Mouse (Mus musculus): ENCODE data around the gene Zfp827. TPM values are rescaled to one million over a fixed set of nuclear protein-coding genes. Genes with fewer than 3 reads are reported as not detected.
A peak's percentile ranks its signal among the peaks of the same experiment; 100 is the strongest.

Gene Zfp827
- polyA plus RNA-seq, 1 experiment from 2014 or later: 2.9 TPM

DNA sequence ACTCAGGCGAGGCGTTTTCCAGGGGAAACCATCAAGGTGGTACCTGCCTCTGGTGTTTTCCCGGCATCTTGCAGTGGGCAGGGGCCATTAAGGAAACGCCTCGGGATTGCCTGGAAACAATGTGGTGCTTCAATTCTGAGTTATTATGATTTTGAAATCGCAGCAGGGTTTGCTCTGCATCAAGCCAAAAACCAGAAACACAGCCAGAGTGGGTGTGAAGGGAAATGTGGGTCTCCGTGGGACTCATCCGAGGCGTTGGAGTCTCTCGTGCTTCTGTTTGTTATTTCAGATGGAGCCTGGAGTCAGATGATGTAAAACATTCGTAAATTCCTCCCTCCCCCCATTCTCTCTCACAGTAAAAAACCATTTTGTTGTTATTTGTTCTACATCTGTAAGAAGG, 113.4 kb downstream of the Zfp827 start:
- no peak for DNase-seq (ENCODE audit: low spot score)
- no peak for ATAC-seq (ENCODE audit: low FRiP score, low TSS enrichment)
- H3K27ac ChIP-seq (replicated peaks): no peak overlapping the region
- WGBS: 85% methylated on average over 11 of the region's 11 CpGs
- peaks cover 3% of the 10 kb centered on the region; the same call in 1 of the 2 replicates for H3K36me3 ChIP-seq (ENCODE audit: control insufficient read depth, insufficient read depth, low read length)
- no peak overlapping the region for H3K4me3 ChIP-seq (ENCODE audit: low read depth, low read length)
- H3K4me2 ChIP-seq (replicated peaks; ENCODE audit: low read depth): no peak overlapping the region
- no peaks in the 10 kb centered on the region for H3K4me1 ChIP-seq (replicated peaks; ENCODE audit: control insufficient read depth, insufficient read depth)
- TF ChIP-seq EP300 (optimal IDR thresholded peaks at IDR 0.05): no peak
- no peak for TF ChIP-seq CTCF (IDR thresholded peaks at IDR 0.05; ENCODE audit: low read depth)
- H3K27me3 ChIP-seq (ENCODE audit: control insufficient read depth, insufficient read depth, low read length): no peaks in the 10 kb centered on the region
- H3K9me3 ChIP-seq (ENCODE audit: control insufficient read depth, low read length): no peaks in the 10 kb centered on the region
- no peak overlapping the region for H3K9ac ChIP-seq (ENCODE audit: low read length)

- Histone ChIP-seq H3K4me2 (replicated peaks; ENCODE audit: low read depth) (no peak overlapping the region), H3K27ac (replicated peaks) (no peak overlapping the region), H3K9me3 (ENCODE audit: control insufficient read depth, low read length) (no peaks in the 10 kb centered on the region), H3K36me3 (ENCODE audit: control insufficient read depth, insufficient read depth, low read length) (no peaks in the 10 kb centered on the region), H3K4me1 (replicated peaks; ENCODE audit: control insufficient read depth, insufficient read depth) (no peaks in the 10 kb centered on the region), H3K4me3 (ENCODE audit: low read depth, low read length) (no peak overlapping the region), H3K27me3 (ENCODE audit: control insufficient read depth, insufficient read depth, low read length) (no peaks in the 10 kb centered on the region), H3K9ac (ENCODE audit: low read length) (no peak overlapping the region)
- WGBS: 88% methylated on average over 3 of the region's 3 CpGs
- no peak for ATAC-seq (ENCODE audit: low FRiP score, low TSS enrichment)
- TF ChIP-seq EP300 (optimal IDR thresholded peaks at IDR 0.05) (no peak), CTCF (IDR thresholded peaks at IDR 0.05; ENCODE audit: low read depth) (no peak)
- DNase-seq (ENCODE audit: low spot score): no peak
Observed at GRCm38 (mm10) chr8:79143729-79144128, 115.5 kb downstream of the Zfp827 start.

- no peaks in the 10 kb centered on the region for H3K27me3 ChIP-seq (ENCODE audit: control insufficient read depth, insufficient read depth, low read length)
- 82% methylated on average over 8 of the region's 8 CpGs for WGBS
- DNase-seq (ENCODE audit: low spot score): no peak
- H3K27ac ChIP-seq (replicated peaks): no peak overlapping the region
- no peaks in the 10 kb centered on the region for H3K4me1 ChIP-seq (replicated peaks; ENCODE audit: control insufficient read depth, insufficient read depth)
- no peak for ATAC-seq (ENCODE audit: low FRiP score, low TSS enrichment)
- H3K9ac ChIP-seq (ENCODE audit: low read length): no peak overlapping the region
- H3K4me2 ChIP-seq (replicated peaks; ENCODE audit: low read depth): no peak overlapping the region
- H3K4me3 ChIP-seq (ENCODE audit: low read depth, low read length): no peak overlapping the region
- no peaks in the 10 kb centered on the region for H3K36me3 ChIP-seq (ENCODE audit: control insufficient read depth, insufficient read depth, low read length)
- no peaks in the 10 kb centered on the region for H3K9me3 ChIP-seq (ENCODE audit: control insufficient read depth, low read length)
- no peak for TF ChIP-seq EP300 (optimal IDR thresholded peaks at IDR 0.05)
- no peak for TF ChIP-seq CTCF (IDR thresholded peaks at IDR 0.05; ENCODE audit: low read depth)
Observed at GRCm38 (mm10) chr8:79145210-79145609, 117.0 kb downstream of the Zfp827 start.

DNA sequence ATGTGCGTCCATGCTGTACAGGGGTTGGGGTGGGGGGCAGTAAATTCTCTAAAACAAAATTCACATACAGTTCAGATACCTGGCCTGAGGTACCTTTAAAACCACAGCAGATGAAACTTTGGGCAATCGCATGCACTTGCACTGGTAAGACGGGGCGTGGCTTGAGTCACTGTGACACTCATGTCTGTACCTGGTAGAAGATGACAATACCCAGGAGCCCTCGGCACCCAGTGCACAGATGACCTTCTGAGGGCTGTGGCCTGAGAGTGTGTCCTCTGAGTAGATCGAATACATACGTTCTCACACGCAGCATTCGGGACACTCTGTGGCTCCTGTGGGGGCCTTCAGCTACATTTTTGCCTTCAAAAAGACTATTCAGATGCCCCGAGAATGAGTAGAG, 117.4 kb downstream of the Zfp827 start:
- H3K36me3 ChIP-seq (ENCODE audit: control insufficient read depth, insufficient read depth, low read length): no peaks in the 10 kb centered on the region
- H3K4me2 ChIP-seq (replicated peaks; ENCODE audit: low read depth): no peak overlapping the region
- no peaks in the 10 kb centered on the region for H3K4me1 ChIP-seq (replicated peaks; ENCODE audit: control insufficient read depth, insufficient read depth)
- no peaks in the 10 kb centered on the region for H3K9me3 ChIP-seq (ENCODE audit: control insufficient read depth, low read length)
- WGBS: 92% methylated on average over 10 of the region's 10 CpGs
- ATAC-seq (ENCODE audit: low FRiP score, low TSS enrichment) (no peak), DNase-seq (ENCODE audit: low spot score) (no peak)
- H3K4me3 ChIP-seq (ENCODE audit: low read depth, low read length): no peak overlapping the region
- no peaks in the 10 kb centered on the region for H3K27me3 ChIP-seq (ENCODE audit: control insufficient read depth, insufficient read depth, low read length)
- TF ChIP-seq EP300 (optimal IDR thresholded peaks at IDR 0.05): no peak
- no peak for TF ChIP-seq CTCF (IDR thresholded peaks at IDR 0.05; ENCODE audit: low read depth)
- H3K9ac ChIP-seq (ENCODE audit: low read length): no peak overlapping the region
- no peak overlapping the region for H3K27ac ChIP-seq (replicated peaks)

DNA sequence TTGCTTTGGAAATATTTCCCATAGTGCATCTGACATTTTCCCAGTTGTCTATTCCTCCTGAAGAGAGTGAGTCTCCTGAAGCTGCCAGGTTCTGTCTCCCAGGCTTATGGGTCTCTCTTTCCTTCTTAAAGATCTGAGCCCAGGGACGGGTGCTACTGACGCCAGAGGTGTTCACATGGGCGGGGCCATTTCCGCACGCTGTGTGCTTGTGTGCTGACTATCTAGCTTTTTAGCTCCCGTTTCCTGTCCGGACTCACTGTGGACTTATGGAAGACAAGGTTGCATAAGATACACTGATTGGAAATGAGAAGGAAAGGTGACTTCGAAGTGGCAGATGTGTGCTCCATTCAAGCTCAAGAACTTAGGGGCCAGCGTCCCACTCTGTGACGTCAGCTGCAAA, 120.6 kb downstream of the Zfp827 start:
- Histone ChIP-seq H3K9ac (ENCODE audit: low read length) (no peak overlapping the region), H3K4me3 (ENCODE audit: low read depth, low read length) (no peak overlapping the region), H3K36me3 (ENCODE audit: control insufficient read depth, insufficient read depth, low read length) (no peaks in the 10 kb centered on the region), H3K4me2 (replicated peaks; ENCODE audit: low read depth) (no peak overlapping the region), H3K27ac (replicated peaks) (no peak overlapping the region), H3K4me1 (replicated peaks; ENCODE audit: control insufficient read depth, insufficient read depth) (no peaks in the 10 kb centered on the region), H3K27me3 (ENCODE audit: control insufficient read depth, insufficient read depth, low read length) (no peaks in the 10 kb centered on the region), H3K9me3 (ENCODE audit: control insufficient read depth, low read length) (no peaks in the 10 kb centered on the region)
- ATAC-seq (ENCODE audit: low FRiP score, low TSS enrichment) (peak; percentile 63), DNase-seq (ENCODE audit: low spot score) (peak; percentile 30)
- 82% methylated on average over 10 of the region's 10 CpGs for WGBS
- TF ChIP-seq CTCF (IDR thresholded peaks at IDR 0.05; ENCODE audit: low read depth) (no peak), EP300 (optimal IDR thresholded peaks at IDR 0.05) (no peak)

DNA sequence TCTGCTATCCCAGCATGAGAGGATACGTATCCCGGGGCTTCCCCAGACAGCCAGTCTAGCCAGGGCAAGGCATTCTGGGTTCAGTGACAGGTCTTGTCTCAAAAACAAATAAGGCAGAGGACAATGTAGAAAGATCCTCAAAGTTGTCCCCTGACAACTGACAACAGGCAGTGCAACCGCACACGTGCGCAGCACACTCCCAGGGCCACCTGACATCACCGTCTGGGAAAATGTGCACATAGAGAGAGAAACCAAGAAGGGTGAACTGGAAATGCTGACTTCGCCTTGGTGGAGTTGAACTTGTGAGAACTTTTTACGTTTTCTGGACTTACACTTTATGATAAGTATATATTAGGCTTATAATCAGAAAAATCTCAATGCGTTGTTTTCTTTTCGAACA, 121.6 kb downstream of the Zfp827 start:
- no peak overlapping the region for H3K27ac ChIP-seq (replicated peaks)
- ATAC-seq (ENCODE audit: low FRiP score, low TSS enrichment) (no peak), DNase-seq (ENCODE audit: low spot score) (no peak)
- no peaks in the 10 kb centered on the region for H3K36me3 ChIP-seq (ENCODE audit: control insufficient read depth, insufficient read depth, low read length)
- no peak overlapping the region for H3K4me2 ChIP-seq (replicated peaks; ENCODE audit: low read depth)
- H3K4me3 ChIP-seq (ENCODE audit: low read depth, low read length): no peak overlapping the region
- TF ChIP-seq CTCF (IDR thresholded peaks at IDR 0.05; ENCODE audit: low read depth): no peak
- no peak for TF ChIP-seq EP300 (optimal IDR thresholded peaks at IDR 0.05)
- no peak overlapping the region for H3K9ac ChIP-seq (ENCODE audit: low read length)
- WGBS: 93% methylated on average over 10 of the region's 10 CpGs
- no peaks in the 10 kb centered on the region for H3K27me3 ChIP-seq (ENCODE audit: control insufficient read depth, insufficient read depth, low read length)
- no peaks in the 10 kb centered on the region for H3K4me1 ChIP-seq (replicated peaks; ENCODE audit: control insufficient read depth, insufficient read depth)
- no peaks in the 10 kb centered on the region for H3K9me3 ChIP-seq (ENCODE audit: control insufficient read depth, low read length)
